Mouse (Mus musculus) small intestine, adult 2 months (tissue): ENCODE measurements around the gene Cyp4a29.
"Not testable (repeated sequence)": the region's sequence is repeated elsewhere in the genome, so short reads cannot be mapped to it uniquely, and the experiment has no call there.

ENCODE experiments used
- CTCF ChIP-seq: fragments of 200-500 bp; IDR thresholded peaks from 2 replicates; pipeline ENCODE4 v1.5.1; 2012; ENCODE audit warnings: low read depth, mild to moderate bottlenecking, control low read depth, inconsistent platforms, low read length, moderate library complexity, mixed read lengths; ENCODE audit not compliant: insufficient replicate concordance, insufficient read length; ENCODE audit errors: extremely low read depth
- POLR2A ChIP-seq: fragments of 200-500 bp; IDR thresholded peaks from 2 replicates; pipeline ENCODE4 v1.6.1; 2012; ENCODE audit warnings: low read depth, mild to moderate bottlenecking, control low read depth, inconsistent platforms, low read length, moderate library complexity

- TF ChIP-seq POLR2A, CTCF: not testable (repeated sequence)
Measured at GRCm38 (mm10) chr4:115232901-115233300, 9.0 kb upstream of the Cyp4a29 start.
